Mouse (Mus musculus) frontal cortex, postnatal 36 days (tissue): ENCODE data around the gene Zfp790.

ENCODE experiments used
- DNase-seq, 2 experiments: peaks; one replicate each; pipeline ENCODE4 v3.0.0; 2022; ENCODE audit warnings: low spot score in 2 of 2

Gene Zfp790

DNA sequence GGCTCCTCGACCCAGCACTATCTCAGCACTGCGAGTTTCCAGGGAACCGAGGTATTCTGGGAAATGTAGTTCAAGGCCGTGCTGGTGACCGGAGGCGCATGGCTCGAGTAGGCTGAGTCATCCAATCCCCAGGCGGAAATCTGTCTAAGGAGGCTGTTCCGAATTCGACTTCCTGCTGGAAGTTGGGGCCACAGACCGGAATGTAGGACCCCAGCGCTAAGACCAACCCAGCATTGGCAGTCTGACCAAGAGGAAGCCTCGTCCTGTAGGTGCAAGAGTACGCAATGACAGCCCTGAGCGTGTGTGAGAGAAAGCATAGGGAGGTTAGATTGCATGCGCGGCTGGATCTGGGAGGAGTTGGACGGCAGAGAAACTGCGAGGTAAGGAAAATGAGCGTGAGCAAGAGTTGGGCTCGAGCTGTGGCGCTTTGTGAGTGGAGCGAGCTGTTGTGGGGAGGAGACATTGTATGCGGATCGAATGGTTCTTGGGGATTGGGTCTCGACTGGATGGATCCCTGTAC lies at the start of gene Zfp790:
TSS of gene Zfp790 (plus strand) at position 205 of the 520 bp plus-strand sequence.
- peak; percentile 87 to 94 for DNase-seq

DNA sequence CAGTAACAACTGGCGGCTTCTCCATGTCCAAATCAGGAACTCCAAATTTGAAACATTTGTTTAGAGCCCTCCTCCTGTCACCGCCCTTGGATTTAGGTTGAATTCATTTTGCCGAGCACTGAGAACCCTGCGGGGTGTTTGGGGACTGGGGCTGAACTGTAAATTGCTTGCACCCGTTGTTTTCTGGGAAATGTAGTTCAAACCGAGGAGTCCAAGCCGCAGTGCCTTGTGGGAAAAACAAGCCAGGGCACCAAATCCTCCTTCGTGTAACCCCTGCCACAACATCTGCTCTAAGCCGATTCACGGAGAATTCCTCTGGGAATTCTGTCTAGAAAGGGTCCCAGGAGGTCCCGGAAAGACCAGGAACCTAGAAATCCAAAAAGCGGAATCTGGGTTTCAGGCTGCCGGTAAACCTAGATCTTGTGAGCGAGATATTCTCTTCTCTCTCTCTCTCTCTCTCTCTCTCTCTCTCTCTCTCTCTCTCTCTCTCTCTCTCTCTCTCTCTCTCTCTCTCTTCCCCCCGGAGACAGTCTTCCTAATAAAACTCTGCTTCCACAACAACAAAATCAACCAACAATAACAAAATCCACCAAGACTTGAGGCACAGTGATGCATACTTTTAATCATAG lies 48.7 kb upstream of the Zfp790 start:
- DNase-seq, result peak; percentile 85 to 90

DNA sequence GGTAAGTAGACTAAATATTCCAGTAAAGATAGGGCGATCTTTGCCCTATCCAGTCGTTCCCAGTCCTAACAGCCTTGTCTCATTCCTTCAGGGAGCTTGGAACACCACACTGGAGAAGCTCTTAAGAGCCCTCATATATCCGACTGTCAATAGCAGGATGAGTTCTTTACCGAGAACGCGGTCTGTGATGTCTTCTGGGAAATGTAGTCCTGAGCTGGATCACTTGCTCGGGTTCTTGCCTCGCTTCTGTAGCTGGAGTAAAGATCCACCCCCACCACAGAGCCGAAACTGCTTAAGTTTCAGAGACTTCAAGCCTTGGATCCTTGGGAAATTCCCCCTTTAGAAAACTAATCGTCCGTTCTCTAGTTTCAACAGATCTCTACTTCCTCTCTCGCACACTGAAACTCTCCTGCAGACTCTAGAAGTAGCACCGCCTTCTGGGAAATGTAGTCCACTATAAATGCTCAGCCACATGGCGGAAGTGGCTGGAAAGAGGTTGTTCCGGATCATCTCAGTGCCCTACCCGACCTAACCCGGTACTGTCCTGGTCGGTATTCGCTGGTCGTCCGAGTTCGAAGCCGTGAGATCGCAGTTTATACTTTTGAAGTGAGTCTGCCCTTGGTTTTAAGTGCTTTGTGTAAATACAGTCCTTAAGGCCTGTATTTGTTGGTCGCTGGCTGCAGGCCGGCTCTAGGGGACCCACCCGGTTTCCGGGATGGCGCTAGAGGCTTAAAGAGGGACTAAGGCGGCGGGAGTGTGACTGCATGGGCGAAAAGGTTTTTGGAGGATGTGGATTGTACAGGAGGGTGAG lies 47.6 kb upstream of the Zfp790 start, which contains the start of gene Zfp84:
TSS of gene Zfp84 (plus strand) at position 463 of the 811 bp plus-strand sequence.
- DNase-seq, result peak; percentile 88 to 95

DNA sequence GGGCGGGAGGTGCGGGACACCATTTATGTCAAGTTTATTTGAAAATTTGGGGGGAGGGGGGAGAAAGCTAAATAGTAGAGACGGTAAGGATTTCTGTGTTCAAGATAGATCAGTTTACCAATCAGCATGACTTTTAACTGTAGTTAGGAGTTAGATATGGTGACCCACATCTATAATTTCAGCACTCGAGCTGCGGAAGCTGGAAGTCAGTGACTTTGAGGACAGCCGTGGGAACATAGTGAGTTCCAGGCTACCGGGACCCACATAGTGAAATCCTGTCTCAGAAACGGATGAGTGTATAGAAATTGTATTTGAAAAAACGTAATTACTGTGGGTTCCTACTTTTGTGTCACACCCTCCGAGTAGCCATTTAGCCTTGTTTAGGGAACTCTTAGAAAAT lies 46.9 kb upstream of the Zfp790 start:
- no peak for DNase-seq

DNA sequence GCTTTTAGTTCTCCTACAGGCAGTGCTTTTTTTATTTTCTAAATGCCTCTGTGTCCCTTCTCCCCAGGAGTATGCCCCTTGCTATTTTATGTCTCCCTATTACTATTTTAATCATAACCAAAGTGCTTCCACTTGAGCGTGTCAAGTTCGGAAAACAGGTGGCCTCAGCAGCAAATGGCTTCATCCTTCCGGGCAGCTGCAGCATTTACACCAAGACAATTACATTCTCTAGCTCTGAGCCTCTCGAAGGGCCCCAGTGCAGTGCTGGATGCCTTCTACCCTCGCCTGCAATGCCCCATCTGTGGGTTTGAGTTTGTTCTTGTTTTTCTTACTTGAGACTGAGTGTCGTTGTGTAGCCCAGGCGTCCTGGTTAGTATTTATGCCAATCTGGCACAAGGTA lies 42.4 kb upstream of the Zfp790 start:
- no peak for DNase-seq

DNA sequence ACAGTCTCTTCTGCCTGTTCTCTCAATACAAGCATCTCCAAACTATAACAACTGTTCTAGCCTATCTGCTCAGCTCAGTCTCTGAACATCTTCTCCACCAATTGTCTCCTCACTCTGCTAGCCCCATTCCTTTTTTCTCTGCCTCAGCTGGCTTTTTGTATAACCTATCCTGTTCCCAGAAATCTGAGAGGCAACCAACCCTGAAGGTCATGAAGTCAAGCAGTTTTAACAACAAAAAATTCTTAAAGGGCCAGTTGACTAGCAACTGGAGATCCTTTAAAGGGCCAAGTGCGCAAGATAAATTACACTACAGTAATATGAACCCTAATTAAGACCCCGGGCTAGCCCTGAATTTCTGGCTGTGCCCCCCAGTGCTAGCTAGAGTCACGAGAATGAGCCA lies 41.5 kb upstream of the Zfp790 start:
- DNase-seq, result no peak

DNA sequence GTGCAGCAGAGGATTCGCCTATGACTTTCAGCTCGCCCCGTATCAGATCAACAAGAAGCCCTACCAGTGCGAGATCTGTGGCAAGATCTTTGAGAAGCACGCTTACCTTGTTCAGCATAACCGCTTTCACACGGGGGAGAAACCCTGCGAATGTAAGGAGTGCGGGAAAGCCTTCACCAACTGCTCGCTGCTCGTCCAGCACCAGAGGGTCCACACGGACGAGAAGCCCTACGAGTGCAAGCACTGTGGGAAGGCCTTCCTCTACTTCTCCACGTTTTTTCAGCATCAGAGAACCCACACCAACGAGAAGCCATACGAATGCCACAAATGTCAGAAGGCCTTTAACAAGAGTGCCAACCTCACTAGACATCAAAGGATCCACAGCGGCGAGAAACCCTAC lies 39.3 kb upstream of the Zfp790 start:
- no peak for DNase-seq

DNA sequence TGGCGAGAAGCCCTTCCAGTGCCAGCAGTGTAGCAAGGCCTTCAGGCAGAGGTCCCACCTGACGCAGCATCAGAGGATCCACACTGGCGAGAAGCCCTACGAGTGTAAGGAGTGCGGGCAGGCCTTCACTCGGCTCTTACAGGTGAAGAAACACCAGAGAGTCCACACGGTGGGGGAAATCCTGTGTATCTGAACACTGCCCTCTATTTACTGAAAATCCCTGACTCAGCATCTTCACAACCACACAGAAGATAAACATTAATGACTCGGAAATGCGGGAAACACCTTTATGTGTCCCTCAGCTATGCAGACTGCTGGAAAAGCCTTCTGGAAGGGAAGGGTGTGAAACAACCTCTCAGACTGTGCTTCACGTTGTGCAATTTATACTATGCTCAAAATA lies 38.5 kb upstream of the Zfp790 start:
- DNase-seq, result no peak

DNA sequence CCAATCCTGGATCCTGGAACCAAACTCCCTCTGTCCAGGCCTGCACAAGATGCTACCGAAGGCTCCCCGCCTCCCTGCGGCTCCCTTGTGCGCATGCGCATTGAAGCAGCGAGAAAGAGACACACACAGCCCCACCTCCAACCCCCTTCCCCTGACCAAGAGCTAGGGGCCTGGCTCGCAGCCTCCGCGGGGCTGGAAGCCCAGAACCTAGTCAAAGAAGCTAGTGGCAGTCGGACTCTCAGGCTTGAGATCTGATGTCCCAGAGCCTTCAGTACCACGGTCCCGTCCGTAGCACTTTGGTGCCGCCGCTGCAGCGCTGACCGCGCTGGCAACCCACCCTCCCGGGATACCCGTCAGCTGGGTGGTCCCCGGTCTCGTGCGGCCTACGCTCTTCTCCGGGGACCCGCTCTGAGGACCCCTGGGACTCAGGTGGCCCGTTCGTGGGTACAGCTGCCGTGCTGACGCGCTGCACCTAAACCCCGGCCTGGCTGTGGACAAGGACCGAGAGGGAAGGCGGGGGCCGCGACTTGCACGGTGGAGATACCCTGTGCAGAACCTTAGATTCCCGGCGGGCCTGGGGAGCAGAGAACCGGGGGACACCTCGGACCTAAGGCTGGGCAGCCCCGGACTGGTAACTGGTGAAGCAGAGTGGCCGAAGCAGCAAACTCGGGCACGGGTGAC lies 31.9 kb upstream of the Zfp790 start, which contains the start of gene Zfp30:
TSS of gene Zfp30 (plus strand) at position 128 of the 681 bp plus-strand sequence.
- peak; percentile 87 for DNase-seq

DNA sequence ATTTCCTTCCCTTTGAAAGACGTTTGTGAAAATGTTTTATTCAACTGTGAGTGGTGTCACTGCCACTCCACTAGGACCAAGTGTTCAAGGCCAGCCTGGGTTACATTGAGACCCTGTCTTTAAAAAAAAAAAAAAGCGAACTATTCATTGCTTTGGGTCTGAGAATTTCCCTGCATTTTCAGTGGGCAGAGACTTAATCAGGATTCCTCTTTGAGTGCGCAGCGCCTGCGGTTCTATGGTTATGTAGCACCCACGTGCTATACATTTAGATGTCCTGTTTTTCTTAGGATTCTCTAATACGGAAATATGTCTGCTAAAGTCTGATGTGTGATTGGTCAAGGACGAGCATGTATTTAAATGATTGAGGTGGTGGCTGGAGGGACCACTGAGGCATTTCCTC lies 30.9 kb upstream of the Zfp790 start:
- peak in 1 of 2 experiments; percentile 9 for DNase-seq

DNA sequence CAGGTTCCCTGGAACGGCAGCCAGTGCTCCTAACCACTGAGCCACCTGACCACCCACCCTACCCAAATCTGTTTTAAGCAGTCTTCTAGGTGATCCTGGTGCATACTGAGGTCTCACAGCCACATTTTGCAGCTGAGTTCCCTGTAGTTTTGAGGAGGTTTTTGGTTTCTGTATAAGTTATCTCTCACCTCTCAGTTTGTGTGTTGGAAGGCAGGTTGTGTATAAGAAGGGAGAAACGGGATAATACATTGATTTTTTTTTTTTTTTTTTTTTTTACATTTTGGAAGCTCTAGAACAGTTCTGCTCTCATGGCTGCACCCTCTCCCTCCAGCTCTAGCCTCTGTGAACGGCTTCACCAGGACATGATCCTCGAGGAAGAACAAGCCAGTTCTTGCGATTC lies 30.0 kb upstream of the Zfp790 start:
- no peak for DNase-seq

DNA sequence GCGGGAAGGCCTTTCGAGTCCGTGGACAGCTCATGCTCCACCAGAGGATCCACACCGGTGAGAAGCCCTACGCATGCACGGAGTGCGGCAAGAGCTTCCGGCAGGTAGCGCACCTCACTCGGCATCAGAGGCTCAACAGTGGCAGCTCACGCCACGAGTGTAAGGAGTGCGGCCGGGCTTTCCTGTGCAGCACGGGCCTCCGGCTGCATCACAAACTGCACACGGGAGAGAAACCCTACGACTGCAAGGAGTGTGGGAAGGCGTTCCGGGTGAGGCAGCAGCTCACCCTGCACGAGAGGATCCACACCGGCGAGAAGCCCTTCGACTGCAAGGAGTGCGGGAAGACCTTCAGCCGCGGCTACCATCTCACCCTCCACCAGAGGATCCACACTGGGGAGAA lies 23.0 kb upstream of the Zfp790 start:
- no peak for DNase-seq

DNA sequence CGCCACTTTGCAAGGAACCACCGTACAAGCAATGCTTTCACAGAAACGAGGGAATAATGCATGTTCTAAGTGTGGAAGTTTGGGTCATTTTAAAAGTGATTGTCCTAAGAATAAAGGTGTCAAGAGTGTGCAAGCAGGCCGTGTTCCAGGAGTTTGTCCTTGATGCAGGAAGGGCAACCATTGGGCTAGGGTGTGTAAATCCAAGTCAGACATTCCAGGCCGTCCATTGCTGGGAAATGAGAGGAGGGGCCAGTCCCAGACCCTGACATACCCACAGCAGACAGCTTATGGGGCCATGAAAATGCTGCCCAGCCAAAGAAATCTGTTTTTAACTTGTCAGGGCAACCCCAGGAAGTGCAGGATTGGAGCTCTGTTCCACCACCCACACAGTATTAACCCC lies 8.9 kb upstream of the Zfp790 start:
- DNase-seq, result no peak

DNA sequence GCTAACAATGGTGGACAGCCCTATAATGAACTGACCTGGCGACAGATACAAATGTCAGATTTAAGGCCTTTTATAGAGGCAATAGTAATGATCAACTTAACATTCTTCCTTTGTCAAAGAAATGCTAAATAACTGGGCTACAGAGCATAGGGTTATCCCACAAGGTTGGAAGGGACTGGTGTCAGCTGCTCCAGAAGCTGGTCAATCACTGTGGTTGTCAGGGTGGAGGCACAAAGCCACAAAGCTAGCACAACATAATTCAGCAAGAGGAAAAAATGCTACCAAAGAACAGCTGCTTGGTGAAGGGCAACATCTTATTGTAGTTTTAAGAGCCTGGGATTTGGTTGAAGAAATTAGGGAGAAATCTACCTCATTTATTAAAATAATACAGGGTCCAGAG lies 3.7 kb upstream of the Zfp790 start:
- DNase-seq, result no peak

DNA sequence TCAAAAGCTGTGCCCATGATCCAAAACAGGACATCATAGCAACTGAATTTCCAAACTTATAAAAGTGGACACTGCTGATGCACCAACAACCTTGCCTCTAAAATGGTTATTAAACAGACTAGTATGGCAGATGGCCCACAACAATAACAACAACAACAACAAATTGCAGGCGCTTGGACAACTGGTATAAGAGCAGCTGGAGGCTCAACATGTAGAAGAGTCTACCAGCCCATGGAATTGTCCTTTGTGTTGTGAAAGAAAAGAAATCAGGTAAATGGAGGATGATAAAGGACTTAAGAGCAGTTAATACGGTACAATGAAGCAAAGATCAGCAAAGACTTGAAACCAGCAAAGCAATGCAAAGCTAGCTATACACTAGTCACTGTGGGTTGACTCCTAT lies 1.5 kb upstream of the Zfp790 start:
- DNase-seq, result no peak

DNA sequence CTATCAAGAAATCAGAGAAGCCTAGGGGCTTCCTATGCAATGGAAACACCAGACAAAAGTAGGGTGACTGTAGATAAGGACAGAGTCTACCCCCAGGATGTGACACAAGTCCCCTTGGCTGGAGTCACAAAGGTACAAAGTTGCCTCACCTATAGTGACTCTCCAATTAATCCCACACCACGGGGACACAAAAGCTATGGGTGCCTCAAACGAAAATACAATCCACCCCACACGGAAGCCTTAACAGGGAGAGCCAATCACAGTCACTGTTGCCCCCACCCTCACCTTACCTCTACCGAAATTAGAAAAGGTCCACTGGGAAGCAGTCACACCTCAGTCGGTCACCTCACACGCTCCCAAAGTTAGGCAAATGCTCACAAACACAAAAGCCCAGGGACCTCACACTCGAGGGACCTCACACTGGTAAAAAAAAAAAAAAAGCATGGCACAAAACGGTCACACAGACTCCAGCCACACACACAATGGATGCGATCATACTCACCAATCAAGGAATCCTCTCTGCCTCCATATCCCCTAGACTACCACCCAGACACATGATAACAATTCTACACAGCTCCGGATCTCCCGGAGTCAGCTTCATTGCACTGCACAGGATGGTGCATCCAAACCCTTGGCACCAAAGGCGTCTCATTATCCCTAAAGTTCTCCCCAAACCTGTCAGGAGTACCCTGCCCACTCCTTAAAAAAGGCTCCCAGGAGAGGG lies 691 bp upstream of the Zfp790 start:
- no peak for DNase-seq

DNA sequence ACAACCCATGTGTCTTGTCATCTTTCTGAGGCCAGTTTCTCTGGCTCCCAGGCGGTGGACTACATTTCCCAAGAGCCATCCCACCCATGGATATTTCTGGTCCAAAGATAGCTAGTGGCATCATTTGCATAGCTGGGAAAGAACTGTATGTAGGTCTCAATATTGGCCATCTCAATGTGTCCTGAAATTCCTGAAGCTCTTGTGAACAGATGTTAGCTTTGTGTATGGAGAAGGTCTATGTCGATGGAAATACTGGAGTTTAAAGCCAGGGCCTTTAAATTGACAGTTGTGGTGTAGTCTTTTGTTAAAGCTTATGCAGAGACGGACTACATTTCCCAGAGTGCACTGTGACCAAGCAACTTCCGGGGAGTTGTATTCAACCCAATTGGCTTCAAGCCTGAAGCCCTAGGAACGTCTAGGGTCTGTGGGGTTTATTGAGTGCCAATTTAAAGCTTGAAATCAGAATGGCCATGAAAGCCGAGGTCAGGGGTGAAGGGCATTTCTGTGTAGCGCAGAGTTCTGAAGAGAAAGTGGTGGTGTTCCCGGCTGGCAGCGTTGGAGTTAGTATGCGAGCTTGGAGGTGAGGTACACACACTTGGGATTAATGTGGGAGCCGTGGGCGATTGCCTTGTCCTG lies 2.8 kb downstream of the Zfp790 start:
- DNase-seq, result peak; percentile 77 to 89

DNA sequence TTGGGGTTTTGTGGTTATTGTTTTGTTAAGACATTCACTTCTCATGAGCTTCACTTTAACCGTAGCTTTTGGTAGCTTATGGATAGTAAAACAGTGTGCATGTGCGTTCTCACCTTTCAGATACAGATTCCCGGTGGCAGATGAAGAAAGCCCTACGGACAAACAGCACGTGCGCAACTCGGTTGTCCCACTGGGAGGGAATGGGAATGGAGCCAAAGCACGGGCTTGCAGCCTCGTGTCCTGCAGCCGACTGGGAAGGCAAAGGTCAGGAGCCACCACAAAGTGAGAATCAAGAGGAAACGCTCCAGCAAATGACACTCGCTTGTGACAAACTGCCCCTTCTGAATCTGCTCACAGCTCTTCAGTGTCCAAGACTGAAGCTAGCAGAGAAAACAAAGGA lies 12.1 kb downstream of the Zfp790 start:
- DNase-seq, result no peak

DNA sequence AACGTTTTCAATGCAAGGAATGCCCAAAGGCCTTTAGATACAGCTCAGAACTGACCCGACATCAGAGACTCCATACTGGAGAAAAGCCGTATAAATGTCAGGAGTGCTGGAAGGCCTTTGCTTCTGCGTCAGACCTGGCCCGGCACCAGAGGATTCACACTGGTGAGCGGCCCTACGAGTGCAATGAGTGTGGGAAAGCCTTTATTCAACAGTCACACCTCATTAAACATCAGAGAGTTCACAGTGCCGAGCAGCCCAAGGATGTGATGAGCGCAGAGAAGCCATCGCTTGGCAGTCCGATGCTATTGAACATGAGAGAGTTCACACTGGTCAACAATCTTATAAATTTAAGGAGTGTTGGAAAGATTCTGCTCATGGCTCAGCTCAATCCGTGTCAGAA lies 13.9 kb downstream of the Zfp790 start:
- no peak for DNase-seq

DNA sequence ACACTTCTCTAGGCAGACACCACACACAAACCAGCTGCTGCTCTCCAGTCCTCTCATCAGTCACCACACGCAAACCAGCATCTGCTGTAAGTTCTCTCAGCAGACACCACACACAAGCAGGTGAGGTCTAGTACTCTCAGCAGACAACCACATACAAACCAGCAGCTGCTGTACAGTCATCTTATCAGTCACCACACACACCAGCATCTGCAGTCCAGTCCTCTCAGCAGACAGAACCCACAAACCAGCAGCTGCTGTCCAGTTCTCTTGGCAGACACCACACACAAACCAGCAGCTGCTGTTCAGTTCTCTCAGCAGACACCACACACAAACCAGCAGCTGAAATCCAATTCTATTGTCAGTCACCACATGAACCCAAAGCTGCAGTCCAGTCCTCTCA lies 20.9 kb downstream of the Zfp790 start:
- no peak for DNase-seq

DNA sequence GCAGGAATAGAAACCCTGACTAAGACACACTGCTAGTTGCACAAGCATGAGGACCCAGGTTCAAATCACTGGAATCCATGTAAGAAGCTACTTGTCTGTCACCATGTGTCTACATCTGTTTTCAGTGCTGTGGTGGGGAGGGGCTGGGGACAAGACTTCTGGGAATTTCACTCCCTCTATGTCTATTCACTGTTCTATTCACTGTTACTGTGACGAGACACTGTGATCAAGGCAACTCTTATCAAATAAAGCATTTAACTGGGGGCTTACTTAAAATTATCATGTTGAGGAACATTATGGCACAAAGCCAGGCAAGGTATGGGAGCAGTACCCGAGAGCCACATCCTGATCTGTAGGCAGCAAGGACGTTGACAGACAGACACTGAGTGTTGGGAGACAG lies 23.3 kb downstream of the Zfp790 start:
- no peak for DNase-seq
